Mouse (Mus musculus) cerebellum, adult 11 months (tissue): ENCODE results near the gene Arhgap22.

Experiments
- DNase-seq: peaks from one replicate; pipeline ENCODE4 v3.0.0; 2022

The Arhgap22 gene

GRCm38 (mm10) chr14:33338684-33339083, 124.9 kb downstream of the Arhgap22 start:
- DNase-seq = no peak

GRCm38 (mm10) chr14:33343131-33343725, 129.4 kb downstream of the Arhgap22 start:
- DNase-seq = peak; percentile 54

GRCm38 (mm10) chr14:33346546-33346945, 132.7 kb downstream of the Arhgap22 start:
- DNase-seq = no peak

- DNase-seq = no peak
These were observed 133.9 kb downstream of the Arhgap22 start for GRCm38 (mm10) chr14:33347738-33348137.

- no peak for DNase-seq
These were observed 134.3 kb downstream of the Arhgap22 start for GRCm38 (mm10) chr14:33348146-33348545.

DNA sequence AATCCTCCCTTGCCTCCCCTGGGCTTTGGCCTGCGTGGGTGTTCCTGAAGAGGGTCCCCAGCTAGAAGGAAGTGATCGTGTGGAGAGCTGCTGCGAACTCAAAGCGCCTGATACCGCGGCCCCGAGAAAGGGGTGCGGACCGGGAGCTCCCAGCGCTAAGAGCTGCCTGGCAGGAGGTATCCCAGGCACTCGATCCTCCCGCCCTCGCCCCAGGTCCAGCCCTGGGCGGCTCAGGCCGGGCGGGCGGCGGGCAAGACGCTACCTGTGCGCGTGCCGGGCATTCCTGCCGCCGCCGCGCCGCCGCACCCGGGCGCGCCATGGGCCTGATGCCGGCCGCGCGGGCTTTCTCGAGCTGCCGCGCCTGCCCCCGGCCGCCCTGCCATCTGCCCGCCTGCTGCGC, 137.2 kb downstream of the Arhgap22 start:
- DNase-seq = no peak

DNA sequence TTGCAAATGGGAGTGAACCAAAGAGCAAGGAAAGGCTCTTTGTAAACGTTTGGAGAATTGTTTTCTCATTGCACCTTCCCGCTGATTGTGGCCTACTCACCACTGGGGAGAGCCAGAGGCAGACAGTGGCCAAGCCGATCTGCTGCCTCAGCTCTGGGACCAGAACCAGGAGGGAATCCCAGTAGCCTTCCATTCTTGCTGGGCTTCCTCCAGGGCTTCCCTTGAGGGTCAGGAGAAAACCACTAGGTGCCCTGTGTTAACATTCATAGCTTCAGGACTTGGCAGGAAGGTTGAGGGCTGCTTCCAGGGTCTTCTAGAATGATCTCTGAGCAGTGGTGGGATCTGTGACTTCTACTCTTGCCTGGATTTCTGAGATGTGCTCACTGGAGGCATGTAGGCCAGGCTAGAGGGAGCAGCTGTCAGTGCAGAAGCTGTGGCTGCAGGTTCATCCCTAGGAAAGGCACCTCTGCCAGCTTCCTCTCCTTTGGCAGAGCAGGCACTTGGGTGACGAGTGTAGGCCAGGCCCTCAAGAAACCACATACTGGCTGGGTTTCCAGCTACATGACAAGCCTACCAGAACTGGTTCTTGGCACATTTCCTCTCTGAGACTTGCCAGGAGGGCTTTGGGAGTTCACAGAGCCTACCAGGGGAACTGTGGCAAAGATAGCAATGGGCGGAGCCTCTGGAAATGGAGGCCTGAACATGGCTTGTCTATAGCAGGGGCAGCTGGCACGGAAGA, 138.3 kb downstream of the Arhgap22 start:
- DNase-seq = no peak

DNA sequence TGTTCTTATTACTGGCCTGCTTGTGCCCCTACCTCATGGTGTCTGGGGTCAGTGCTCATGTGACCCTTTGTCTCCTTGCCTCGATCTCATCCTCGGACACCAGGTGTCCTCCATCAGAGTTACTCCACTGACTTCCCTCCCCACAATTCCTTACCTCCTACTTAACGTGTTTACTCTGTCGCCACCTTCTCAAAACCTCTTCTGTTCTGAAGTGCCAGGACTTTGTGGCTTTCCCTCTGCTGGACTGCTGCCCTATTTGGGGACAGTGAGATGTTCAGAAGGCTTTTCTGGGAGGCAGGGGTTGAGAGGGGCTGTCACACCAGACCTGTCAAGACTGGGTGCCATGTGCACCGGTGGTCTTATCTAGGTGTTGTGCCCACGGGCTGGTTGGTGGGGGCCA, 139.1 kb downstream of the Arhgap22 start:
- DNase-seq = no peak

GRCm38 (mm10) chr14:33355276-33355675, 141.4 kb downstream of the Arhgap22 start:
- no peak for DNase-seq

GRCm38 (mm10) chr14:33357600-33358368, 144.0 kb downstream of the Arhgap22 start:
- DNase-seq = no peak

DNA sequence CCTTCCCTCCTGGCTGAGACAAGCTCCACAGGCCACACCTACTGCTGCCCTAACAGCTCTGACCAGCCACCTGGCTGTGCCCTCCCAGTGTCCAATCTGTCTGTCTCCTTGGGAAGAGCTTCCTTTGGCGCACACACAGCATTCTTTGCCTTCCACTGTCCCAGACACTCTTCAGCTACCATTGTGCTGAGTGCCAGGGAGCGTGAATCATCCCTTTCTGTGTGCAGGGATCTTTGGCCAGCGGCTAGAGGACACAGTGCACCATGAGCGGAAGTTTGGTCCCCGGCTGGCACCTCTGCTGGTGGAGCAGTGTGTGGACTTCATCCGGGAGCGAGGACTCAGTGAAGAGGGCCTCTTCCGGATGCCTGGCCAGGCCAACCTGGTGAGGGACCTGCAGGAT, 145.1 kb downstream of the Arhgap22 start:
- no peak for DNase-seq

- DNase-seq = no peak
These were observed 147.7 kb downstream of the Arhgap22 start for GRCm38 (mm10) chr14:33361546-33361945.

DNA sequence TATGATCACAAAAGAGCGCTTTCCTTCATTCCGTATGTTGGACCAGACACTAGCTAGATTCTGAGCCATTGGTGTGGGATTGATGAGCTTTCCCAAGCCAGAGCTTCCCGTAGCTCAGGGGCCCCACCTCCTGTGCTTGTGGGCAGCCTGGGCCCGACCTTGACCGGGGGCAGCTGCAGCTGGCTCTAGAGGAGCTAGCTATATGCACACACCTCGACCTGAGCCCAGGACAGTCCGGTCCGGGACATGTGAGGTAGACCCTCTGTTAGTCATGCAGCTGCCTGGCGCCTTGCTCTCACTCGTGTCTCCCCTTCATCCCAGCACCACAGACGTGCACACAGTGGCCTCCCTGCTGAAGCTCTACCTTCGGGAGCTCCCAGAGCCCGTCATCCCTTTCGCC, 148.3 kb downstream of the Arhgap22 start:
- DNase-seq = no peak

DNA sequence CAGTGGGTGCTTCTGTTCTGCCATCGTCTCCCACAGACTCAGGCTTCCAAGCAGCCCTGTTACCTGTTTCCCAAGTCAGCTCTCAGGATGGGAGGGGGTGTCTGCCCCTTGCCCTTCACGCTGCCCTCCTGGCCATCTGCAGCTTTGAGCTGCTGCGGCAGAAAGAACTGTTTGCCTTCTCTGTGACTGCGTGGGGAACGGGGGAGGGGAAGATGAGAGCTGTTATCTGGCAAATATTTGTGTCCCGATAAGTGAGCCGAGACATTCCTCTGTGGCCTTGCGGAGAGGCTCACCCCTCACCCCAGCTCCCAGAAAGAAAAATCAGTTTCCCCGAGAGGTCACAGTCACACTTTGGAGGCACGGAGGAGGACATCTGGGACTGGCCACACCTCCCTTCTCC, 149.0 kb downstream of the Arhgap22 start:
- no peak for DNase-seq

DNA sequence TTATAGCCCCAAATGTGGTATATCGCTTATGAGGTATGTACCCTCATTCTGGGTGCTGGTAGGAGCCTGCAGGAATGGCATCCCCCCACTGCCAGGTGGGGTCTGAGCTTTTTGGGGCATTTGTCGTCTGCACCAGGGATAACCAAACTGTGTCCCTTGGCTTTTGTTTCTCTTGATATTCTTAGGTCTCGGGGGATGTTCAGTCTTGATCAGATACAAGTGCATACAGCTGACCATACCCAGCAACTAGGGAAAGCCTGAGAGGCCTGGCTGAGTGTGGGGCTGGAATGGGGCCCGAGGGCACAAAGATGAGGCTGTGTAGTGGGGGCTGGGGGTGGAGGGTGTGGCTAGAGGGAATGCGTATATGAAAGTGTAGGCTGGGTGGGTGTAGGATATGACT, 149.8 kb downstream of the Arhgap22 start:
- DNase-seq = no peak

DNA sequence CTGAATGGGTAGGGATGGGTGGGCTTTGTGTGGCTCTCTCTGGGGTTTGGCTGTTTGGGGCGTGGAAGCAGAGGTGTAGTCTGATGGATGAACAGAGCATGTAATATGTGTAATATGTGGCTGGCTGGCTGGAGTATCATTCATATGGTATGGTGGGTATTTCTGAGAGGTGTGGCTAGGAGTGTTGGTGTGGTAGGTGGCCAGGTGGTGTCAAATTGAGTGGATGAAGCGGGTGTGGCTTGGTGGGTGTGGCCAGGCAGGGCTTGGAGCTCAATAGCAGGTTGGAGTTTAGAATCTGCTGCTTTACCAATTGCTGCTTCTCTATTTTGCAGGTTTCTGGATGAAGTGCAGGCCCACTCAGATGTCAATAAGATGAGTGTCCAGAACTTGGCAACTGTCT, 150.2 kb downstream of the Arhgap22 start:
- no peak for DNase-seq

GRCm38 (mm10) chr14:33366891-33367777, 153.3 kb downstream of the Arhgap22 start:
- no peak for DNase-seq

GRCm38 (mm10) chr14:33369375-33369774, 155.5 kb downstream of the Arhgap22 start:
- peak; percentile 32 for DNase-seq

- no peak for DNase-seq
These were observed 156.2 kb downstream of the Arhgap22 start for GRCm38 (mm10) chr14:33370056-33370455.

- peak; percentile 54 for DNase-seq
These were observed 157.4 kb downstream of the Arhgap22 start for GRCm38 (mm10) chr14:33371248-33371647.

DNA sequence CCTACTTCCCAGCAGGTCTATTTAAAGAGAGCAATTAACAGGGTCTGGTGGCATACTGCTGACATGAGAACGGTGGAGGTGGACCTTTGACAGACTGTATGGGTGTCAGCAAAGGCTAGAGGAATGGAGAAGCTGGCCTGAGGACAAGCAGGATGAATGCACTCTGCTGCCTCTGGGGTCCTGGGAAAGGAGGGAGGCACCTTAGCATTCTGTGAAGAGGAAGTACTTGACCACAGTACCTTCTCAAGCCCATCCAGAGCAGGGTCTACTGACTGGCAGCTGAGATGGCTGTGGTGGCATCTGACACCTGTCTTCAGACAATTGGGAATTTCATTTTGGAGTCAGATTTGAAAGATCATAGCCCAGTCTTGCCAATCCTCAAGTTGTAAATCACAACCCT, 159.4 kb downstream of the Arhgap22 start:
- no peak for DNase-seq

DNA sequence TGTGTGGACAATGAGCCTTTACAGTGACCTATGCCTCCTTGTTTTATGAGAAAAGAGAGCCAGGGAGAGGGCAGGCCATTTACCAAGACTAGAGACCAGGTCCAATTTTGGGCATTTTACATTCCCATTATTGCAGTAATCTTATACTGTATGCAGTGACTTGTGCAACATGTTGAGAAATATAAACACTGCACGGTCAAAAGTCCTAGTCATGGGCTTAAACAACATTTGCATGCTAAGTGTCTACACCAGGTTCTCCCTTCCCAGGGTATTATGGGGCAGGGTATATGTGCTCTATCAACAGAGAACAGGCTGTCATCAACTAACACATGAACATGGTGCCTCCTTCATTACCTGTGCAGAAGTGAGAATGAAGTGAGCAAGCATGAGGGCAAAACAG, 160.3 kb downstream of the Arhgap22 start:
- DNase-seq = no peak

- no peak for DNase-seq
These were observed 163.4 kb downstream of the Arhgap22 start for GRCm38 (mm10) chr14:33377211-33377610.
